Mouse (Mus musculus) lung, postnatal 0 days (tissue): ENCODE data around the gene Tex22. TPM values are rescaled to one million over a fixed set of nuclear protein-coding genes. Genes with fewer than 3 reads are reported as not detected.

ENCODE experiments used
- ATAC-seq: fragments of 200-750 bp; cut with Nextera tagmentation; 2 replicates; pipeline ENCODE4 v1.8.0; 2017; ENCODE audit warnings: moderate library complexity
- DNase-seq: peaks from one replicate; pipeline ENCODE4 v3.0.0-alpha.2; 2016; ENCODE audit warnings: low spot score
- H3K27ac ChIP-seq: fragments of 300-500 bp; sonication (generic); 2 replicates; pipeline ENCODE4 v1.5.1; 2014; ENCODE audit warnings: antibody characterized with exemption, mild to moderate bottlenecking, low read length, mixed read lengths
- H3K27me3 ChIP-seq: fragments of 300-500 bp; sonication (generic); replicated peaks from 2 replicates; pipeline ENCODE4 v1.6.1; 2014; ENCODE audit warnings: low read length, mixed read lengths; ENCODE audit not compliant: insufficient read depth
- H3K36me3 ChIP-seq: fragments of 300-500 bp; sonication (generic); 2 replicates; pipeline ENCODE4 v1.6.1; 2014; ENCODE audit warnings: low read length, mixed read lengths; ENCODE audit not compliant: insufficient read depth
- H3K4me1 ChIP-seq: fragments of 300-500 bp; sonication (generic); 2 replicates; pipeline ENCODE4 v1.6.1; 2014; ENCODE audit warnings: antibody characterized with exemption, low read depth, low read length, mixed read lengths; ENCODE audit not compliant: insufficient read depth
- H3K4me2 ChIP-seq: fragments of 300-500 bp; sonication (generic); replicated peaks from 2 replicates; pipeline ENCODE4 v1.6.1; 2014; ENCODE audit warnings: low read depth, mild to moderate bottlenecking, low read length, moderate library complexity, mixed read lengths
- H3K4me3 ChIP-seq: fragments of 300-500 bp; sonication (generic); 2 replicates; pipeline ENCODE4 v1.5.1; 2014; ENCODE audit warnings: low read depth, low read length
- H3K9ac ChIP-seq: fragments of 300-500 bp; sonication (generic); replicated peaks from 2 replicates; pipeline ENCODE4 v1.6.1; 2014; ENCODE audit warnings: low read depth, mild to moderate bottlenecking
- H3K9me3 ChIP-seq: fragments of 300-500 bp; sonication (generic); 2 replicates; pipeline ENCODE4 v1.6.1; 2016; ENCODE audit warnings: low read length, mixed read lengths
- CTCF ChIP-seq: IDR thresholded peaks from 2 replicates; pipeline ENCODE4 v1.5.1; 2016; ENCODE audit warnings: antibody characterized with exemption, mild to moderate bottlenecking
- EP300 ChIP-seq: IDR thresholded peaks from 2 replicates; pipeline ENCODE4 v1.6.1; 2016; ENCODE audit warnings: antibody characterized with exemption, mild to moderate bottlenecking, control low read depth
- WGBS: fragments of 180-500 bp; shearing (Covaris S2); extraction: QIAGEN DNeasy Blood & Tissue Kit; methylation state at CpG from one replicate; pipeline ENCODE4 v1.1.7; 2014; 5-methylcytosine and 5-hydroxymethylcytosine counted together
- polyA plus RNA-seq: library from polyadenylated mRNA; unstranded; fragments of >200 nt; fragmentation: Nextera tagmentation; extraction: Ambion mirVana; gene quantifications from 2 replicates; pipeline ENCODE4 v1.2.1, GENCODE M21; 2015

Gene Tex22
- polyA plus RNA-seq, 1 experiment from 2014 or later = not detected

DNA sequence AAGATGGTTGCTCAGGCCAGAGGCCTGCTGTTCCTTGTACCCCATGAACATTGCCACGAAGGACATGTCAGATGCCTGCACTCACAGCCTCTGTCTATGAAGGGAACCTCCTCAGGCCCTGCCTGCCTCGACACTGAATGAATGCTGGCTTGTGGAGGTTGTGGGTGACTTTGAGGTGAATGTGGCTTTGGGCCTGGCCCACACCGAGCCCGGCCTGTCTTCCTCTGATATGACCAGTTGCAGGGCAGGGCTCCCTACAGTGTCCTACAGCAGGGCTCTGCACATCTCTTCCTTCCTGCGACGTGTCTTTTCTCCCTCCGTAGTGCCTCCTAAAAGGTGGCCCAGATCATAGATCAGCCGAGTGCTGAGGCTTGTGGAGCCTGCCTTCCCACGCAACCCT, 43.3 kb upstream of the Tex22 start:
- no peak for TF ChIP-seq EP300
- no peak for TF ChIP-seq CTCF
- H3K9ac ChIP-seq = no peak overlapping the region
- H3K27me3 ChIP-seq = no peaks in the 10 kb centered on the region
- DNase-seq = no peak
- H3K4me3 ChIP-seq = no peak overlapping the region
- H3K9me3 ChIP-seq = no peaks in the 10 kb centered on the region
- no peak for ATAC-seq
- no peak overlapping the region for H3K27ac ChIP-seq
- no peaks in the 10 kb centered on the region; the same call in 1 of the 2 replicates for H3K36me3 ChIP-seq
- H3K4me2 ChIP-seq = no peak overlapping the region
- H3K4me1 ChIP-seq = no peaks in the 10 kb centered on the region
- WGBS = 72% methylated on average over 9 of the region's 9 CpGs

DNA sequence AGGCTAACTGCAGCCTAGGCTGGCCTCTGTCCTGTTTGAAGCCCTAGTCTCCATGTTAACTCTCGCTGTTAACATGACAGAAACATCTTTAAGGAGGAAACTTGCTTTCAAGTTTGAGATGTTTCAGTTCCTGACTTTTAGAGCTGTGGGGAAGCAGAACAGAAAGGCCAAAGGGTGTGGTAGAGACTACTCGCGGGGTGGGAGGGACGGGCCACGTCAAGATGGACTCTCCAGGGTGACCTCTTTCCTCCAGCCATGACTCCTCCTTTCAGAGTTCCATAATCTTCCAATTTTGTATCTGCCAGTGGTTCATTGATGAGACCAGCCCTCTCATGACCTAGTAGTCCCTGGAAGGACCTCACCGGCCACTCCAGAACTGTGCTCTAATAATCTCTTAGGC, 42.9 kb upstream of the Tex22 start:
- no peaks in the 10 kb centered on the region; the same call in 1 of the 2 replicates for H3K36me3 ChIP-seq
- H3K27me3 ChIP-seq = no peaks in the 10 kb centered on the region
- WGBS = 79% methylated on average over 6 of the region's 6 CpGs
- DNase-seq (no peak), ATAC-seq (no peak)
- H3K27ac ChIP-seq = no peak overlapping the region
- H3K9ac ChIP-seq = no peak overlapping the region
- TF ChIP-seq CTCF = no peak
- TF ChIP-seq EP300 = no peak
- no peaks in the 10 kb centered on the region for H3K9me3 ChIP-seq
- H3K4me3 ChIP-seq = no peak overlapping the region
- H3K4me2 ChIP-seq = no peak overlapping the region
- H3K4me1 ChIP-seq = no peaks in the 10 kb centered on the region

DNA sequence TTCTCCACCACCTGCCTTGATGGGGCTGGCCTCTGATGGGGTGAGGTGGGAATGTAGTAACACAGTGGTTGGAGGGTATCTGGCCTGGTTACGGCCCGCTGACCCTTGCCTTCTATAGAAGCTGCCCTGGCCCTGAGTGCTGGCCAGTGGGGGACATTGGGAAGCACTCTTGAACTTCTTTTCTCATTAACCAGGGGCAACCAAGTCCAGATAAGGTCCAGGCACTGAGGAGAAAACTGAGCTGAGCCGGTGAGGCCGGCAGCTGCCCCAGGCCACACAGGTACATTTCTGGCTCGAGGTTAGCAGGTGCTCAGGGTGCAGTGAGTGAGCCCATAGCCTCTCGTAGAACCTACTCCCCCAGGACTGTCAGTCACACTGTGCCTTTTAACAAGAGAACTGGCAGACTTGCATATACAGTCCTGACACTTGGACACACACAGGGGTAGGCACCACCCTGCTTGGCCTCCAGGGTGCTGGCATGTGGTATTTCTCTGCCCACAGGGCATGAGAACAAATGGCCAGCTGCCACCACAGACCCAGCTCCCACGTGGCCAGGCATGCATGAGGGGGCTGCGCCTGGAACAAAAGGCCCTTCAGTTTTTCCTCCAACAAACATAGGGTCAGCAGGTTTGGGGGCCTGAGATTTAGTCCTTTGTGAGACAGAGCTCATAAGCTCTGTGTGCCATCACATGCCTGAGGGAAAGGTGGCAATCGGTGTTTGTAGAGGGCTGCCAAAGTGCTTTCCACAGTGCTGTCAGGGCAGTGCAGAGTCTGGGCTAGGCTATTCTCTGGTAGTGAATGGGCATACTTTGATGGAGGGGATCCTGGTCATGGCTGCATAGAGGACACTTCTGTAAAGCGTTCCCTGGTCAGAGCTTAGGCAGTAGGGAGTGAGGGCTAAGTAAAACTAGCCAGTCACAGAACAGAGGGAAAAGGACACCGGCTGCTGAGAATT, 41.7 kb upstream of the Tex22 start:
- H3K36me3 ChIP-seq = no peaks in the 10 kb centered on the region; the same call in 1 of the 2 replicates
- H3K4me3 ChIP-seq = no peak overlapping the region
- H3K4me1 ChIP-seq = no peaks in the 10 kb centered on the region
- TF ChIP-seq EP300 (no peak), CTCF (no peak)
- no peak overlapping the region for H3K9ac ChIP-seq
- no peaks in the 10 kb centered on the region for H3K9me3 ChIP-seq
- no peak overlapping the region for H3K27ac ChIP-seq
- DNase-seq (no peak), ATAC-seq (no peak)
- WGBS = 74% methylated on average over 11 of the region's 11 CpGs
- no peaks in the 10 kb centered on the region for H3K27me3 ChIP-seq
- no peak overlapping the region for H3K4me2 ChIP-seq

DNA sequence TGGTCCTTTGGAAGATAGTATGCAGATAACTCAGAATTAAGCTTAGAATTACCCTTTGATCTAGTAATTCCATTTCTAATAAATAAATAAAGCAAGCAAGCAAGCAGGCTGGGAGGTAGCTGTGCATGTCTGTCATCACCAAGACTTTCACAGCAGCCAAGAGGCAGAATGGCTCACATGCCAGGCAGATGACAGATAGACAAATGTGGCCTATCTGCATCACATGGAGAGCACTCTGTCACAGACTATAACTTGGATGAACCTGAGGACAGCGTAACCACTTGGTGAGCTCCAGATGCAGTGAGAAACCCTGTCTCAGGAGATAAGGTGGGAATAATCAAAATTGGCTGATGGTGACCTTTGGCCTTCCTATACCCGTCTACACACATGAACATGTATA, 39.2 kb upstream of the Tex22 start:
- no peak overlapping the region for H3K4me2 ChIP-seq
- no peaks in the 10 kb centered on the region for H3K4me1 ChIP-seq
- H3K27me3 ChIP-seq = no peaks in the 10 kb centered on the region
- H3K9ac ChIP-seq = no peak overlapping the region
- 62% methylated on average over 2 of the region's 2 CpGs for WGBS
- H3K9me3 ChIP-seq = no peaks in the 10 kb centered on the region
- TF ChIP-seq CTCF (no peak), EP300 (no peak)
- no peak overlapping the region for H3K4me3 ChIP-seq
- DNase-seq (no peak), ATAC-seq (no peak)
- H3K27ac ChIP-seq = no peak overlapping the region
- no peaks in the 10 kb centered on the region for H3K36me3 ChIP-seq

DNA sequence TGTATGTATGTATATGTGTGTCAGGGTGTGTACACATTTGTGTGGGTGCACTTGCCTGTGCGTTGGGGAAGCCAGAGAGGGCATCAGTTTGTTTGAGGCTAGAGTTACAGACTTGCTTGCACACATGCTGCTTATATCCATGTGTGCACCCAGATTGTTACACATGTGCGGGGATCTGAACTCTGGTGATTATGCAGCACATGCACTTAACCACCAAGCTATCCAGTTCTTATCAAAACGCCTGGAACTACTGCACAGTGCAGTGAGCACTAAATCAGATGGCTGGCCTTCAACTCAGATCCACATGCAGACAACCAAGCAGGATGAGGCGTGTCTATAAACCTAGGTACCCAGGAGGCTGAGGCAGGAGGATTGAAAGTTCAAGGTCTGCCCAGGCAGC, 37.3 kb upstream of the Tex22 start:
- no peak for ATAC-seq
- 83% methylated on average over 4 of the region's 4 CpGs for WGBS
- Histone ChIP-seq H3K27me3 (no peaks in the 10 kb centered on the region), H3K9ac (no peak overlapping the region), H3K36me3 (no peaks in the 10 kb centered on the region), H3K4me1 (no peaks in the 10 kb centered on the region), H3K9me3 (no peaks in the 10 kb centered on the region), H3K27ac (no peak overlapping the region), H3K4me3 (no peak overlapping the region), H3K4me2 (no peak overlapping the region)
- no peak for DNase-seq
- no peak for TF ChIP-seq CTCF

DNA sequence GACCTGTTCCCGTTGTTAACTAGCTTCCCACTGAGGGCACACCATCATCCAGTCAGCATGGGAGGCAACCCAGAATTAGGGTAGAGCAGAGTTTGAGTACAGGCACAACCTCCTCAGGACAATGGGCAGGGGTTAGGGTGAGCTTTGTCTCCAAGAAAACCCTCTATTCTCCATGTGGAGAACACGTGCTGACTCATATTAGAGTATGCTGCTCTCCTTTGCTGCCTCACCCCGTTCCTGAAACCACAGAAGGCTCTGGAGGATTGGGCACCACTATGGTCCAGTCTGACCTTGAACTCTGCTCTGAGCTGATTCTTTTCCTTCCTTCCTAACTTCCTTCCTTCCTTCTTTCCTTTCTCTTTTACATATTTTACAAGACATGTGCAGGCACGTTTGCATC, 35.9 kb upstream of the Tex22 start:
- no peak overlapping the region for H3K4me2 ChIP-seq
- H3K27me3 ChIP-seq = no peaks in the 10 kb centered on the region
- TF ChIP-seq EP300 = no peak
- TF ChIP-seq CTCF = no peak
- no peaks in the 10 kb centered on the region for H3K36me3 ChIP-seq
- WGBS = 86% methylated on average over 4 of the region's 4 CpGs
- no peak for ATAC-seq
- H3K4me3 ChIP-seq = no peak overlapping the region
- H3K27ac ChIP-seq = no peak overlapping the region
- H3K4me1 ChIP-seq = no peaks in the 10 kb centered on the region
- DNase-seq = no peak
- no peak overlapping the region for H3K9ac ChIP-seq
- H3K9me3 ChIP-seq = no peaks in the 10 kb centered on the region
